Mouse (Mus musculus) liver, postnatal 0 days (tissue): ENCODE results near the gene Galntl5.

Experiments used
- CTCF ChIP-seq: sonication (generic); IDR thresholded peaks from 2 replicates; pipeline ENCODE4 v1.5.1; 2016; ENCODE audit warnings: antibody characterized with exemption, low read depth
- EP300 ChIP-seq: IDR thresholded peaks from 2 replicates; pipeline ENCODE4 v1.6.1; 2016; ENCODE audit warnings: antibody characterized with exemption, low read depth, mild to moderate bottlenecking

- TF ChIP-seq EP300 (no peak), CTCF (no peak)
Observed at GRCm38 (mm10) chr5:25184594-25184993, 3.3 kb downstream of the Galntl5 start.
